Mouse (Mus musculus) testis, adult 2 months (tissue): ENCODE measurements around the gene Rab37.

Source experiments
- CTCF ChIP-seq: fragments of 200-500 bp; IDR thresholded peaks from 2 replicates; pipeline ENCODE4 v1.5.1; 2012; ENCODE audit warnings: low read depth, mild to moderate bottlenecking, inconsistent platforms, low read length, moderate library complexity; ENCODE audit not compliant: control insufficient read depth, insufficient read depth, insufficient replicate concordance
- POLR2A ChIP-seq: fragments of 200-500 bp; IDR thresholded peaks from 2 replicates; pipeline ENCODE4 v1.6.1; 2012; ENCODE audit warnings: low read depth, mild to moderate bottlenecking, inconsistent platforms, low read length, moderate library complexity; ENCODE audit not compliant: control insufficient read depth

GRCm38 (mm10) chr11:115184973-115185372, 93.7 kb downstream of the Rab37 start:
- TF ChIP-seq POLR2A (no peak), CTCF (no peak)
